Mouse (Mus musculus) frontal cortex, postnatal 36 days (tissue): ENCODE measurements at regions not wholly inside any gene's neighbourhood (a gene's known extent, or its start where the extent isn't known, plus 50 kb on each side); places are given as distances from the start of the nearest gene placed in this dataset.

Source experiments
- DNase-seq, 2 experiments: peaks; one replicate each; pipeline ENCODE4 v3.0.0; 2022; ENCODE audit warnings: low spot score in 2 of 2

- peak; percentile 12 to 24 for DNase-seq
These were observed 793.0 kb downstream of the Gm7489 start for GRCm38 (mm10) chr15:54677660-54678059.
